Mouse (Mus musculus): ENCODE results near the gene Ccr1.
"Not testable (repeated sequence)": the region's sequence is repeated elsewhere in the genome, so short reads cannot be mapped to it uniquely, and the experiment has no call there.

Ccr1 gene

GRCm38 (mm10) chr9:123927281-123927960, 41.1 kb downstream of the Ccr1 start:
- ATAC-seq (ENCODE audit: low TSS enrichment) = no peak

- not testable (repeated sequence) for ATAC-seq (ENCODE audit: low TSS enrichment)
Measured at GRCm38 (mm10) chr9:123926041-123926440, 42.5 kb downstream of the Ccr1 start.

- ATAC-seq (ENCODE audit: low TSS enrichment) = peak; percentile 76
Measured at GRCm38 (mm10) chr9:123925101-123925946, 43.2 kb downstream of the Ccr1 start.

GRCm38 (mm10) chr9:123924589-123925066, 43.9 kb downstream of the Ccr1 start:
- ATAC-seq (ENCODE audit: low TSS enrichment) = peak; percentile 88

- ATAC-seq (ENCODE audit: low TSS enrichment) = peak; percentile 54
Measured at GRCm38 (mm10) chr9:123924035-123924434, 44.5 kb downstream of the Ccr1 start.

- ATAC-seq (ENCODE audit: low TSS enrichment) = no peak
Measured at GRCm38 (mm10) chr9:123923146-123923991, 45.1 kb downstream of the Ccr1 start.

Data from frontal cortex, adult (tissue).